Mouse (Mus musculus) macrophage (primary cell): ENCODE measurements around the gene Ptcd3. TPM values are rescaled to one million over a fixed set of nuclear protein-coding genes. Genes with fewer than 3 reads are reported as not detected.
"Not testable (repeated sequence)": the region's sequence is repeated elsewhere in the genome, so short reads cannot be mapped to it uniquely, and the experiment has no call there.

Experiments used
- H3K27ac ChIP-seq: fragments of 350-480 bp; formaldehyde crosslinking; 2 replicates; pipeline ENCODE4 v1.9.0; 2021
- H3K36me3 ChIP-seq: fragments of 350-480 bp; formaldehyde crosslinking; 2 replicates; pipeline ENCODE4 v1.9.0; 2021; ENCODE audit errors: inconsistent target
- H3K4me3 ChIP-seq: fragments of 350-480 bp; formaldehyde crosslinking; 2 replicates; pipeline ENCODE4 v1.9.0; 2021; ENCODE audit errors: inconsistent target
- H3K79me2 ChIP-seq: fragments of 350-480 bp; formaldehyde crosslinking; 2 replicates; pipeline ENCODE4 v1.9.0; 2021; ENCODE audit errors: inconsistent target
- WGBS: methylation state at CpG from one replicate; pipeline ENCODE4 v1.1.7; 2026; ENCODE audit warnings: inconsistent platforms; ENCODE audit not compliant: missing documents; 5-methylcytosine and 5-hydroxymethylcytosine counted together
- polyA plus RNA-seq: library from polyadenylated mRNA; stranded (reverse); fragments of 250-400 nt; gene quantifications from 3 replicates; pipeline ENCODE4 v1.2.4, GENCODE M21; 2018; ENCODE audit warnings: inconsistent platforms

The Ptcd3 gene
- polyA plus RNA-seq, 1 experiment from 2014 or later, result 37.8 TPM

- no peak overlapping the region for H3K4me3 ChIP-seq
- 91% methylated on average over 7 of the region's 7 CpGs for WGBS
- no peaks in the 10 kb centered on the region for H3K79me2 ChIP-seq
- peaks cover 13% of the 10 kb centered on the region; the same call in 1 of the 2 replicates for H3K36me3 ChIP-seq
- no peak overlapping the region for H3K27ac ChIP-seq
These were observed 12.2 kb upstream of the Ptcd3 start for GRCm38 (mm10) chr6:71920752-71921151.

GRCm38 (mm10) chr6:71911686-71912450, 3.3 kb upstream of the Ptcd3 start:
- peaks cover 35% of the 10 kb centered on the region for H3K79me2 ChIP-seq
- H3K4me3 ChIP-seq, result no peak overlapping the region
- 94% methylated on average over 5 of the region's 5 CpGs for WGBS
- H3K36me3 ChIP-seq, result no peaks in the 10 kb centered on the region
- no peak overlapping the region for H3K27ac ChIP-seq

- H3K36me3 ChIP-seq, result peaks cover 7% of the 10 kb centered on the region
These were observed 1.3 kb upstream of the Ptcd3 start for GRCm38 (mm10) chr6:71909840-71910239.

GRCm38 (mm10) chr6:71909384-71909783, 834 bp upstream of the Ptcd3 start:
- peak overlapping the region; percentile 81 for H3K4me3 ChIP-seq
- peaks cover 57% of the 10 kb centered on the region for H3K79me2 ChIP-seq
- H3K36me3 ChIP-seq, result peaks cover 12% of the 10 kb centered on the region
- WGBS, result 23% methylated on average over 10 of the region's 10 CpGs
- peak overlapping the region; percentile 96 for H3K27ac ChIP-seq

More at GRCm38 (mm10) chr6:71909840-71910239, 1.3 kb upstream of the Ptcd3 start:
- peak overlapping the region; percentile 81 for H3K4me3 ChIP-seq
- H3K79me2 ChIP-seq, result peaks cover 55% of the 10 kb centered on the region
- no peak overlapping the region for H3K27ac ChIP-seq
- WGBS, result 59% methylated on average over 6 of the region's 6 CpGs

GRCm38 (mm10) chr6:71907702-71908235, 781 bp downstream of the Ptcd3 start:
- H3K27ac ChIP-seq, result peak overlapping the region; percentile 96; the same call in 1 of the 2 replicates
- peaks cover 57% of the 10 kb centered on the region for H3K79me2 ChIP-seq
- H3K4me3 ChIP-seq, result peak overlapping the region; percentile 81
- WGBS, result 8% methylated on average over 4 of the region's 4 CpGs
- peaks cover 24% of the 10 kb centered on the region for H3K36me3 ChIP-seq

- Histone ChIP-seq H3K79me2 (no peaks in the 10 kb centered on the region), H3K4me3 (no peak overlapping the region), H3K27ac (no peak overlapping the region), H3K36me3 (peaks cover 96% of the 10 kb centered on the region)
- 92% methylated on average over 4 of the region's 4 CpGs for WGBS
These were observed 15.3 kb downstream of the Ptcd3 start for GRCm38 (mm10) chr6:71893263-71893662.

GRCm38 (mm10) chr6:71877965-71878760, 30.4 kb downstream of the Ptcd3 start:
- 92% methylated on average over 3 of the region's 3 CpGs for WGBS
- H3K36me3 ChIP-seq, result peaks cover 61% of the 10 kb centered on the region

GRCm38 (mm10) chr6:71871396-71871795, 37.2 kb downstream of the Ptcd3 start:
- Histone ChIP-seq H3K79me2 (no peaks in the 10 kb centered on the region), H3K4me3 (no peak overlapping the region), H3K27ac (no peak overlapping the region), H3K36me3 (peaks cover 77% of the 10 kb centered on the region)
- WGBS, result 89% methylated on average over 9 of the region's 9 CpGs

More at GRCm38 (mm10) chr6:71877965-71878760, 30.4 kb downstream of the Ptcd3 start:
- Histone ChIP-seq H3K4me3 (no peak overlapping the region), H3K27ac (no peak overlapping the region), H3K79me2 (no peaks in the 10 kb centered on the region)

GRCm38 (mm10) chr6:71868809-71869208, 39.7 kb downstream of the Ptcd3 start:
- no peak overlapping the region for H3K27ac ChIP-seq
- no peak overlapping the region for H3K4me3 ChIP-seq
- WGBS, result 100% methylated on average over 1 of the region's 1 CpGs
- H3K79me2 ChIP-seq, result no peaks in the 10 kb centered on the region
- peaks cover 78% of the 10 kb centered on the region for H3K36me3 ChIP-seq

- Histone ChIP-seq H3K27ac (no peak overlapping the region), H3K4me3 (no peak overlapping the region), H3K36me3 (peaks cover 77% of the 10 kb centered on the region), H3K79me2 (no peaks in the 10 kb centered on the region)
- 96% methylated on average over 2 of the region's 2 CpGs for whole genome bisulfite sequencing
These were observed 40.8 kb downstream of the Ptcd3 start for GRCm38 (mm10) chr6:71867751-71868150.

GRCm38 (mm10) chr6:71846906-71847305, 61.6 kb downstream of the Ptcd3 start:
- Histone ChIP-seq H3K79me2 (peaks cover 26% of the 10 kb centered on the region), H3K36me3 (peaks cover 21% of the 10 kb centered on the region; the same call in 1 of the 2 replicates)
- WGBS, result 93% methylated on average over 6 of the region's 6 CpGs
- not testable (repeated sequence) for H3K27ac ChIP-seq, H3K4me3 ChIP-seq

GRCm38 (mm10) chr6:71840597-71841290, 67.8 kb downstream of the Ptcd3 start:
- Histone ChIP-seq H3K36me3 (no peaks in the 10 kb centered on the region), H3K4me3 (no peak overlapping the region), H3K79me2 (peaks cover 88% of the 10 kb centered on the region), H3K27ac (no peak overlapping the region)
- 100% methylated on average over 1 of the region's 1 CpGs for WGBS

GRCm38 (mm10) chr6:71839815-71840214, 68.7 kb downstream of the Ptcd3 start:
- Histone ChIP-seq H3K4me3 (no peak overlapping the region), H3K79me2 (peaks cover 97% of the 10 kb centered on the region), H3K36me3 (no peaks in the 10 kb centered on the region), H3K27ac (no peak overlapping the region)

- Histone ChIP-seq H3K79me2 (peaks cover 100% of the 10 kb centered on the region), H3K4me3 (no peak overlapping the region), H3K27ac (no peak overlapping the region), H3K36me3 (no peaks in the 10 kb centered on the region)
- WGBS, result 75% methylated on average over 2 of the region's 2 CpGs
These were observed 71.7 kb downstream of the Ptcd3 start for GRCm38 (mm10) chr6:71836811-71837210.
